Mouse (Mus musculus) neutrophil, adult 83 days (primary cell): ENCODE results near the gene Stard7. TPM values are rescaled to one million over a fixed set of nuclear protein-coding genes. Genes with fewer than 3 reads are reported as not detected.

ENCODE experiments used
- total RNA-seq, 2 experiments: library from RNA; stranded (reverse); gene quantifications; one replicate each; pipeline ENCODE4 v1.2.4; 2023

Gene Stard7
- total RNA-seq: 10 to 100 TPM; 69.1 to 72.4 TPM

DNA sequence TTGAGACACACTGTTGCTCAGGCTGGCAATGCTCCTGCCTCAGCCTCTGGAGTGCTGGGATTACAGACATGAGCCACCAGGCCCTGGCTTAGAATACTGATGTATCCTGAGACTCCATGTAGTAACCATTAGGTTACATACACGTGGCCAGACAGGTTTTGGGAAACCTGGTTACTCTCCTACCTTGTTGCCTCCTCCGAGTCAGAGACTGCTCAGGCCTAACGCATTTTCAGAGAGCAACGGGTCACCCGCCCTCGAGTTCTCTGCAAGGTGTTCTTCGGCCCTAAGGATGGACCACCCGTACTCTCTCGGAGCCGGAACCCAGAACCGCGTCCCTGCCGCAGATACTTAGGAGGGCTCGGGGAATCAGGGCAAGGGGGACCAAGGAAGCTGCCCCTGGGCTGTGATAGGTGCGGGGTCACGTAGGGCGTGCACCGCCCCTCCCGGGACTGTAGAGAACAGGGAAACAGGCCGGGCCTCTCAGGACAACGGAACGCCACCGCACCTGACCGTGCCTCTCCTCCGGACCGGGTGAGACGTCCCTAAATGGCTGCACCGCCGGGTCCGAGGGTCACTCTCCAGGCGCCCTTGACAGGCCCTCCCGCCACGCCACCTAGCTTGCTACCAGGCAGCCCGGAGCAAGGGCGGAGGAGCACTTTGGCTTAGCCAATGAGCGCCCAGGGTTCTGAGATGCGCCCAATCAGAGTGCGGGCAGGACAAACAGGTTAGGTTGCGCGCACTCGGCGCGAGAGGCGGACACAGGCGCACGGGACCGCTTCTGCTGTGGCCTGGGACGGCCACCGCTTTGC lies at the start of gene Stard7:
TSS of gene Stard7 (plus strand) at position 728 of the 809 bp plus-strand sequence.

GRCm38 (mm10) chr2:127247592-127248333 lies 22.3 kb upstream of the Stard7 start, which contains the start of the genes Ciao1 and Tmem127:
Gene Ciao1 (minus strand): TSS chr2:127247816.
Gene Tmem127 (plus strand): TSS chr2:127247908.

DNA sequence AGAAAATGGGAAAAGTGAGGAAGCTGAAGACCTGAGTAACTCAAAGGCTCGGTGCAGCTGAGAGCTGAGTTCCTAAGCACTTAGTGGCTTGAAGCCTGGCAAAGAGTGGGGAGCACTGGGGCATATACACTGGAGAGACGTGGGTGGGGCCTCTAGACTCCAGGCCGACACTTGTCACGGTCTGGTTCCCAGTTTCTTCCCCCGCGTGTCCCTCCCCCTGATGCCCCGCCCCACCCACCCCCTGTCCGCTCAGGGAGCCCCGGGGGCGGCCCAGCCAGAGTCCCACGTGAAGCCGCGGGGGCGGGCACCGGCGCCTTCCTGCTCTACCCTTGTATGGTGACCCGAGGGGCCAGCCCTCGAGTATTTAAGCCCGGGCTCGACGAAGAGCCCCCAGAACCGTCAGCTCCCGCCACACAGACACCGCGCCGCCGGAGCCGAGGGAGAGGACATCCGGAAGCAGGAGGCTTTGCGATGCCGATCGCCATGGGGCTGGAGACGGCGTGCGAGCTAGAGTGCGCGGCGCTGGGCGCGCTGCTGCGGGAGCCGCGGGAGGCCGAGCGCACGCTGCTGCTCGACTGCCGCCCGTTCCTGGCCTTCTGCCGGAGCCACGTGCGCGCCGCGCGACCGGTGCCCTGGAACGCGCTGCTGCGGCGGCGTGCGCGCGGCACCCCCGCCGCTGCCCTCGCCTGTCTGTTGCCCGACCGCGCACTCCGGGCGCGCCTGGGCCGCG lies 65.9 kb downstream of the Stard7 start, which contains the start of gene Dusp2:
TSS of gene Dusp2 (plus strand) at position 393 of the 730 bp plus-strand sequence.

GRCm38 (mm10) chr2:127338416-127338815 lies 68.4 kb downstream of the Stard7 start, which contains the start of gene Astl:
Gene Astl (plus strand): TSS chr2:127338639.

Other genes with a start within 250 kb of the Stard7 start
- 10 to 100 TPM; 17.4 to 23.2 TPM for gene Blvra, start 199.6 kb upstream of the Stard7 start, total RNA-seq
- 10 to 100 TPM; 47.6 to 50.7 TPM for gene Ncaph, start 136.3 kb upstream of the Stard7 start, total RNA-seq
- gene Itpripl1, start 126.8 kb upstream of the Stard7 start, total RNA-seq: 10 to 100 TPM; 20.2 to 26.7 TPM
- gene 1810024B03Rik, start 61.9 kb upstream of the Stard7 start, total RNA-seq: under 1 TPM; 0.49 to 0.83 TPM
- gene Snrnp200, start 61.8 kb upstream of the Stard7 start, total RNA-seq: 10 to 100 TPM; 79.8 to 86.3 TPM
- gene Ciao1, start 22.4 kb upstream of the Stard7 start, total RNA-seq: 10 to 100 TPM; 28.2 to 31.3 TPM
- 10 to 100 TPM; 59.6 to 65.8 TPM for gene Tmem127, start 22.3 kb upstream of the Stard7 start, total RNA-seq
- 10 to 100 TPM; 47.8 to 57.1 TPM for gene Dusp2, start 65.9 kb downstream of the Stard7 start, total RNA-seq
- under 1 TPM; 0.33 to 0.66 TPM for gene Astl, start 68.4 kb downstream of the Stard7 start, total RNA-seq
- gene Adra2b, start 93.0 kb downstream of the Stard7 start, total RNA-seq: not detected
- not detected for gene Gpat2, start 155.0 kb downstream of the Stard7 start, total RNA-seq
- gene Fahd2a, start 174.3 kb downstream of the Stard7 start, total RNA-seq: 1 to 10 TPM; 4.9 to 9.7 TPM